Mouse (Mus musculus): ENCODE results near the gene Plpp7. TPM values are rescaled to one million over a fixed set of nuclear protein-coding genes. Genes with fewer than 3 reads are reported as not detected.
A peak's percentile ranks its signal among the peaks of the same experiment; 100 is the strongest.

The Plpp7 gene
- total and polyA plus RNA-seq, 3 experiments: 0.25 TPM; not detected in 2

- Histone ChIP-seq H3K27me3 (replicated peaks) (peaks cover 10% of the 10 kb centered on the region), H3K4me2 (ENCODE audit: insufficient read depth, low read depth, poor library complexity, severe bottlenecking) (no peak overlapping the region), H3K27ac (ENCODE audit: insufficient read depth, low read depth) (no peak overlapping the region), H3K9ac (ENCODE audit: insufficient read depth, low read depth) (no peak overlapping the region), H3K4me3 (replicated peaks in 1 of 3; ENCODE audit: low read depth in 2 of 3, low read length in 2 of 3, poor library complexity in 1 of 3) (no peak overlapping the region), H3K4me1 (ENCODE audit: control insufficient read depth in 1 of 2, insufficient read depth in 2 of 2) (peaks cover 0 to 34% of the 10 kb centered on the region in 2 experiments; a peak in 3 of 4 replicates), H3K9me3 (replicated peaks; ENCODE audit: low read length) (no peaks in the 10 kb centered on the region), H3K36me3 (replicated peaks in 1 of 2; ENCODE audit: control insufficient read depth in 1 of 2, insufficient read depth in 1 of 2, low read length in 1 of 2) (no peaks in the 10 kb centered on the region), H3K79me2 (replicated peaks; ENCODE audit: control insufficient read depth, extremely low read depth, insufficient read depth, poor library complexity, severe bottlenecking) (no peaks in the 10 kb centered on the region)
- in situ Hi-C loops (cut with MboI; ENCODE audit: low pct_ligation_motif_present, low pct_unique_long_range_greater_than_20kb, low sequenced_read_pairs) (loop anchor here (25.0 kb wide), 1 partner anchor 434 kb away; the partner anchor contains the start of genes Dpm2 and Pip5kl1), dilution Hi-C loops (cut with MboI; ENCODE audit: extremely low pct_ligation_motif_present, extremely low pct_unique_long_range_greater_than_20kb, low sequenced_read_pairs) (no loop called here)
- TF ChIP-seq MAX (IDR thresholded peaks at IDR 0.05; ENCODE audit: low read length) (no peak), USF1 (IDR thresholded peaks at IDR 0.05; ENCODE audit: low read depth, low read length) (0 out of 2 replicates have a peak, but pooled peaks have one; percentile 7), POLR2A (IDR thresholded peaks at IDR 0.05; ENCODE audit: low read depth, low read length) (no peak), SIN3A (IDR thresholded peaks at IDR 0.05; ENCODE audit: low read length) (no peak), MXI1 (IDR thresholded peaks at IDR 0.05; ENCODE audit: low read depth, low read length) (no peak)
- DNase-seq (ENCODE audit: extremely low read depth): peak; percentile 51
These were observed 32.6 kb downstream of the Plpp7 start for GRCm38 (mm10) chr2:32127653-32128535.

- Histone ChIP-seq H3K9me3 (replicated peaks; ENCODE audit: low read length) (no peaks in the 10 kb centered on the region), H3K27me3 (replicated peaks) (peaks cover 9% of the 10 kb centered on the region), H3K27ac (ENCODE audit: insufficient read depth, low read depth) (no peak overlapping the region), H3K36me3 (replicated peaks in 1 of 2; ENCODE audit: control insufficient read depth in 1 of 2, insufficient read depth in 1 of 2, low read length in 1 of 2) (no peaks in the 10 kb centered on the region), H3K4me3 (replicated peaks in 1 of 3; ENCODE audit: low read depth in 2 of 3, low read length in 2 of 3, poor library complexity in 1 of 3) (no peak overlapping the region), H3K4me1 (ENCODE audit: control insufficient read depth in 1 of 2, insufficient read depth in 2 of 2) (peaks cover 0 to 36% of the 10 kb centered on the region in 2 experiments; a peak in 3 of 4 replicates), H3K79me2 (replicated peaks; ENCODE audit: control insufficient read depth, extremely low read depth, insufficient read depth, poor library complexity, severe bottlenecking) (no peaks in the 10 kb centered on the region), H3K4me2 (ENCODE audit: insufficient read depth, low read depth, poor library complexity, severe bottlenecking) (no peak overlapping the region), H3K9ac (ENCODE audit: insufficient read depth, low read depth) (no peak overlapping the region)
- no peak for TF ChIP-seq USF2 (conservative IDR thresholded peaks at IDR 0.05; ENCODE audit: low read depth, low read length)
- in situ Hi-C loops (cut with MboI; ENCODE audit: low pct_ligation_motif_present, low pct_unique_long_range_greater_than_20kb, low sequenced_read_pairs) (loop anchor here (25.0 kb wide), 1 partner anchor 434 kb away; the partner anchor contains the start of genes Dpm2 and Pip5kl1), dilution Hi-C loops (cut with MboI; ENCODE audit: extremely low pct_ligation_motif_present, extremely low pct_unique_long_range_greater_than_20kb, low sequenced_read_pairs) (no loop called here)
- DNase-seq (ENCODE audit: extremely low read depth): no peak
These were observed 33.2 kb downstream of the Plpp7 start for GRCm38 (mm10) chr2:32128536-32128841.

- H3K4me2 ChIP-seq (ENCODE audit: insufficient read depth, low read depth, poor library complexity, severe bottlenecking): no peak overlapping the region
These were observed 34.2 kb downstream of the Plpp7 start for GRCm38 (mm10) chr2:32129383-32130074.

More at GRCm38 (mm10) chr2:32129383-32130074, 34.2 kb downstream of the Plpp7 start:
- no peak for DNase-seq (ENCODE audit: extremely low read depth)
- Histone ChIP-seq H3K9me3 (replicated peaks; ENCODE audit: low read length) (no peaks in the 10 kb centered on the region), H3K27me3 (replicated peaks) (peaks cover 6% of the 10 kb centered on the region), H3K27ac (ENCODE audit: insufficient read depth, low read depth) (no peak overlapping the region), H3K4me1 (ENCODE audit: control insufficient read depth in 1 of 2, insufficient read depth in 2 of 2) (peaks cover 0 to 40% of the 10 kb centered on the region in 2 experiments; a peak in 3 of 4 replicates), H3K9ac (ENCODE audit: insufficient read depth, low read depth) (no peak overlapping the region), H3K4me3 (replicated peaks in 1 of 3; ENCODE audit: low read depth in 2 of 3, low read length in 2 of 3, poor library complexity in 1 of 3) (no peak overlapping the region), H3K36me3 (replicated peaks in 1 of 2; ENCODE audit: control insufficient read depth in 1 of 2, insufficient read depth in 1 of 2, low read length in 1 of 2) (no peaks in the 10 kb centered on the region), H3K79me2 (replicated peaks; ENCODE audit: control insufficient read depth, extremely low read depth, insufficient read depth, poor library complexity, severe bottlenecking) (no peaks in the 10 kb centered on the region)
- dilution Hi-C loops (cut with MboI; ENCODE audit: extremely low pct_ligation_motif_present, extremely low pct_unique_long_range_greater_than_20kb, low sequenced_read_pairs): no loop called here
- in situ Hi-C loops (cut with MboI; ENCODE audit: low pct_ligation_motif_present, low pct_unique_long_range_greater_than_20kb, low sequenced_read_pairs): loop anchor here (5.0 to 25.0 kb wide), 4 partner anchors 155 to 433 kb away; partner anchors contain the start of genes Dpm2, Golga2, Pip5kl1 and Swi5
- TF ChIP-seq POLR2AphosphoS2 (IDR thresholded peaks at IDR 0.05; ENCODE audit: low read depth, low read length) (no peak), MXI1 (IDR thresholded peaks at IDR 0.05; ENCODE audit: low read depth, low read length) (no peak), TCF12 (IDR thresholded peaks at IDR 0.05; ENCODE audit: low read depth, low read length) (no peak), ZKSCAN1 (IDR thresholded peaks at IDR 0.05; ENCODE audit: borderline replicate concordance, low read depth, low read length) (no peak), TBP (conservative IDR thresholded peaks at IDR 0.05; ENCODE audit: low read depth, low read length) (no peak), RCOR1 (conservative IDR thresholded peaks at IDR 0.05; ENCODE audit: low read depth, low read length) (no peak), KAT2A (IDR thresholded peaks at IDR 0.05; ENCODE audit: insufficient replicate concordance, low read length) (no peak), BHLHE40 (IDR thresholded peaks at IDR 0.05; ENCODE audit: low read depth, low read length) (no peak)

Measured in CH12.LX (cell line).